Mouse (Mus musculus): ENCODE measurements around the gene Ecsit. TPM values are rescaled to one million over a fixed set of nuclear protein-coding genes. Genes with fewer than 3 reads are reported as not detected.

Gene Ecsit
- polyA plus RNA-seq, 1 experiment: 35.7 TPM

DNA sequence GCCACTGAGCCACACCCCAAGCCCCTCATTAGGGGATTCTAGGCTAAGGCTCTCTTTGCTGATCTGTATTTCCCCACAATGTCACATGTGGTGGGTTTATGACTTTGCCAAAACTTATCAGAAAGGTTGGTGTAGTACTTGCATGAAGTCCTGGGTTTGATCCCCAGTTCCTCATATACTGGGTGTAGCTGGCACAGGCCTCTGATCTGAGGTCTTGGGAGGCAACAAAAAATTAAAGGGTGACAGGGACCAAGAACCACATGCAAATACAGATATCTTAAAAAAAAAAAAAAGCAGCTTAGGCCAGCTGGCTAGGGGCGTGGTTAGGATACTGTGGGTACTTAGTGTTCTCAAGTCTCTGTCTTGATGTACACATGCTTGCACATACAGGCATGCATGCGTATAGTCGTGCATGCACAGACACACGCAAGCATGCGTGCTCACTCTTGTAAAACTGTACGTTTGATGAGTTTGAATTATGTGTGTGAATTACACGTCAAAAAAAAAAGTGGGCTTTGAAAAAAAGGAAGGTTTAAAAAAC lies 37.9 kb upstream of the Ecsit start:
- Histone ChIP-seq H3K4me1 (ENCODE audit: control insufficient read depth, insufficient read depth, insufficient read length, low read length) (no peaks in the 10 kb centered on the region), H3K27ac (ENCODE audit: insufficient read depth, low read depth, low read length) (peak overlapping the region; percentile 51), H3K27me3 (ENCODE audit: control insufficient read depth, insufficient read depth, low read length) (no peaks in the 10 kb centered on the region), H3K36me3 (ENCODE audit: control insufficient read depth, insufficient read depth, low read length) (peaks cover 10% of the 10 kb centered on the region), H3K4me3 (ENCODE audit: low read depth, low read length) (no peak overlapping the region)
- TF ChIP-seq CTCF (IDR thresholded peaks at IDR 0.05; ENCODE audit: extremely low read depth, insufficient read length, insufficient replicate concordance, low read depth, low read length): no peak
- TF ChIP-seq POLR2A (IDR thresholded peaks at IDR 0.05; ENCODE audit: low read depth, low read length): no peak
- WGBS: 79% methylated on average over 7 of the region's 7 CpGs

DNA sequence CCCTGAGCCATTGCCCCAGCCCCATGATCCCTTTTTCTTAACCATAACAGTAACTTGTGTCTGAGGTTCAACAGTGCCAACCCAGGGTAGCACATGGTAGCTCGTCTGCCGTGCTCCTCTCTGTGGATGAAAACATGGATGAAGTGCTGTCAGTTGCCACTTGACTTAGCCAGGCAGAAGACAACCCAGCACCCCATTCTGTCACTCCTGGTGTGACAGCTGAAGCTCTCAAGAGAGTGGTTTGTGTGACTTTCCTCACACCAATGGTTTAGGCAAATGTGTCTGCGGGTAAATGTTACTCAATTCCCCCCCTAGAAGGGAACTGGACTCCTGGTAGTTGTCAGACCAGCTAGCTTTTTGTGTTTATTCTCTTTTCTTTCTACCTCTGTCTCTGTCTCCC lies 36.8 kb upstream of the Ecsit start:
- H3K4me1 ChIP-seq (ENCODE audit: control insufficient read depth, insufficient read depth, insufficient read length, low read length): peaks cover 3% of the 10 kb centered on the region
- H3K4me3 ChIP-seq (ENCODE audit: low read depth, low read length): no peak overlapping the region
- no peak for TF ChIP-seq CTCF (IDR thresholded peaks at IDR 0.05; ENCODE audit: extremely low read depth, insufficient read length, insufficient replicate concordance, low read depth, low read length)
- TF ChIP-seq POLR2A (IDR thresholded peaks at IDR 0.05; ENCODE audit: low read depth, low read length): no peak
- H3K36me3 ChIP-seq (ENCODE audit: control insufficient read depth, insufficient read depth, low read length): peaks cover 4% of the 10 kb centered on the region
- peak overlapping the region; percentile 53; the same call in 1 of the 2 replicates for H3K27ac ChIP-seq (ENCODE audit: insufficient read depth, low read depth, low read length)
- no peaks in the 10 kb centered on the region for H3K27me3 ChIP-seq (ENCODE audit: control insufficient read depth, insufficient read depth, low read length)
- WGBS: 81% methylated on average over 3 of the region's 3 CpGs

DNA sequence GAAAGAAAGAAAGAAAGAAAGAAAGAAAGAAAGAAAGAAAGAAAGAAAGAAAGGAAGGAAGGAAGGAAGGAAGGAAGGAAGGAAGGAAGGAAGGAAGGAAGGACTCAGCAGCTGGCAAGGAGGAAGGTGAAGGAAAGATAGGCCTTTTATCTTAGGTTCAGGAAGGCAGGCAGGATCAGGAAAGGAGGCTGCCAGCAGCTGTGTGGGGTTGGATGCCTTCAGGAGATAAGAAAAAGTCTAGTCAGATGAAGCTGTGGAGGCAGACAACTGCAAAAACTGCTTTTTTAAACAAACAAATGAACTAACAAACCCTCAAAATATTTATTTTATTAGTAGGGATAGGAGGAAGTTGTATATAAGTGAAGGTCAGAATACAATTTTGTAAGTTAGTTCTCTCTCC lies 36.3 kb upstream of the Ecsit start:
- Histone ChIP-seq H3K27me3 (ENCODE audit: control insufficient read depth, insufficient read depth, low read length) (no peaks in the 10 kb centered on the region), H3K4me1 (ENCODE audit: control insufficient read depth, insufficient read depth, insufficient read length, low read length) (peaks cover 3% of the 10 kb centered on the region), H3K36me3 (ENCODE audit: control insufficient read depth, insufficient read depth, low read length) (no peaks in the 10 kb centered on the region; the same call in 1 of the 2 replicates), H3K27ac (ENCODE audit: insufficient read depth, low read depth, low read length) (0 out of 2 replicates have a peak overlapping the region, but pooled peaks have one; percentile 53), H3K4me3 (ENCODE audit: low read depth, low read length) (no peak overlapping the region)
- no peak for TF ChIP-seq POLR2A (IDR thresholded peaks at IDR 0.05; ENCODE audit: low read depth, low read length)
- TF ChIP-seq CTCF (IDR thresholded peaks at IDR 0.05; ENCODE audit: extremely low read depth, insufficient read length, insufficient replicate concordance, low read depth, low read length): no peak

DNA sequence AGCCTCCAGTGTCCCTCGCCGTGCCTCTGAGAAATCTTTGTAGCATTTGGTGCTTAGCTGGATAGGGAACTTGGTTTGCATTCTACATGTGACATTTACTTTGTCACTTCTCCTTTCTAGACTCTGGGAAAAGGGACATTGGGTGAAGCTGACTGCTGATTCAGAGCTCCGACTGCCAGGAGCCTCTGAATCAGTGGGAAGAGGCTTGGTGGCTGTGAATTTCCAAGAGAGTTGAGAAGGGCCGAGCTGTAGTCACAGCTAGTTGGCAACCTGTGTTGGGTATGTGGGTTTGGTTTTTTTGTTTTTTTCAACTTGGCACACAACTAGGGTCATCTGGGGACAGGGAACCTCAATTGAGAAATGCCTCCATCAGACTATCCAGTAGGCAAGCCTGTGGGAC lies 34.3 kb upstream of the Ecsit start:
- H3K27ac ChIP-seq (ENCODE audit: insufficient read depth, low read depth, low read length): peak overlapping the region; percentile 9; the same call in 1 of the 2 replicates
- 85% methylated on average over 4 of the region's 4 CpGs for WGBS
- peaks cover 5% of the 10 kb centered on the region for H3K4me1 ChIP-seq (ENCODE audit: control insufficient read depth, insufficient read depth, insufficient read length, low read length)
- TF ChIP-seq CTCF (IDR thresholded peaks at IDR 0.05; ENCODE audit: extremely low read depth, insufficient read length, insufficient replicate concordance, low read depth, low read length) (no peak), POLR2A (IDR thresholded peaks at IDR 0.05; ENCODE audit: low read depth, low read length) (no peak)
- H3K36me3 ChIP-seq (ENCODE audit: control insufficient read depth, insufficient read depth, low read length): no peaks in the 10 kb centered on the region
- H3K27me3 ChIP-seq (ENCODE audit: control insufficient read depth, insufficient read depth, low read length): no peaks in the 10 kb centered on the region
- no peak overlapping the region for H3K4me3 ChIP-seq (ENCODE audit: low read depth, low read length)

DNA sequence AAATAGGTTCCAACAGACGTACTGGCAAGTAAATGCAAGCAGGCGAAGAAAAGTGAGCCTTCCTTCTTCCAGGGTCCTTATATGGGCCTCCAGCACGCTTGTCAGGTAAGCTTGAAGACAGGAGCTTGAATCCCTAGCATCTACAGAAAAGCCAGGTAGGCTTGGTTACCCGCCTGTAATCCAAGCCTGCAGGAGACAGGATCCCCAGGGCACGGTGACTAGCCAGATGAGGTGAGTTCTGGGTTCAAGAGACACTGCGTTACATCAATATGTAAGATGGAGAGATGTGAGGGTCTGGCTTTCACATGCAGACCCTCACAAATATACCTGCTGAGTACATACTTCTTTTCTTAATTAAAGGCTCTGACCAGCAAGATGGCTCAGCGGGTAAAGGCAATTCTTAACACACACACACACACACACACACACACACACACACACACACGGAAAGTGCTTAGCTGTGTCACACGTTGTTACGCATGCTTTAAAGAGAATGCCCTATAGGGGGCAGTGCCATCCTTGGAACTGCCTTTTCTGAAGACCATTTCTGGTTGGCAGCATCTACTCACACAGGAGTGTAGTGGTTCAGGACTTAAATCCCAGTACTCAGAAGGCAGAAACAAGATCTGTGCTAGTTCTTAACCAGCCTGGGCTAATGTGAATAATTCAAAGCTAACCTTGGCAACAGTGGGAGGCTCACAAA lies 32.7 kb upstream of the Ecsit start:
- TF ChIP-seq CTCF (IDR thresholded peaks at IDR 0.05; ENCODE audit: extremely low read depth, insufficient read length, insufficient replicate concordance, low read depth, low read length): 0 out of 2 replicates have a peak, but pooled peaks have one; percentile 7
- no peak for TF ChIP-seq POLR2A (IDR thresholded peaks at IDR 0.05; ENCODE audit: low read depth, low read length)
- peaks cover 5% of the 10 kb centered on the region for H3K4me1 ChIP-seq (ENCODE audit: control insufficient read depth, insufficient read depth, insufficient read length, low read length)
- H3K27me3 ChIP-seq (ENCODE audit: control insufficient read depth, insufficient read depth, low read length): no peaks in the 10 kb centered on the region
- no peak overlapping the region for H3K27ac ChIP-seq (ENCODE audit: insufficient read depth, low read depth, low read length)
- peaks cover 9% of the 10 kb centered on the region; the same call in 1 of the 2 replicates for H3K36me3 ChIP-seq (ENCODE audit: control insufficient read depth, insufficient read depth, low read length)
- 29% methylated on average over 10 of the region's 10 CpGs for WGBS
- no peak overlapping the region for H3K4me3 ChIP-seq (ENCODE audit: low read depth, low read length)

DNA sequence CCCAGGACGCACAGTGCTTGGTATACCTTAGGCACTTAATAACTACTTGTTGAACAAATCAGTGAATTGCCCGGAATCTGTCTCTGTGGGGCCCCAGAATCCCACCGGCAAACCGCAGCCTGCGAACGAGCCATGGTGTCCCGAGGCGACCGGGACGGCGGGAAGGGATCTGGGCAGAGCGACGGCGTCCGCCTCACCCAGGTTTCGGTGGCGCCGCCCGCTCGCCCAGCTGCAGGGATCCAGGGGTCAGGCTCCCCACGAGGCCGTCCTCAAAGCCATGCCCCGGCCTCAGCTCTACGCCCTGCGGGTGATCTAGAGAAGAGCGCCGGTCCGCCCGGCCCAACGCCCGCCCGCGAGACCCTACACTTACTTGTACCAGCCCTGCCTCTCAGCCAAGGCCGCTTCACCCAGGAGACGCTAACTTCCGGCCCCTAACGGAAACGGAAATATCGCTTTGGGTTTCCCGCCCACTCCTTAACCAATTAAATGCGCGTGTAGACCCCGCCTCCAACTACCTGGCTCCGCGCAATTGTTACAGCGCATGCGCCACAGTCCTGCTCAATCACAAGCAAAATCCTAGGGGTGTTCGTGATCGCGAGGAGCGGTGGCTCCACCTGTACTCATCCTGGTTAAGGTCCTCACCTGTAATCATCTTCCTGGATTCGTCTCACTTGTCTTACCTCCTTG lies 31.6 kb upstream of the Ecsit start, which contains the start of gene Elof1:
Gene Elof1 (minus strand): TSS at position 433 of the 687 bp plus-strand sequence.
- peak within 1 kb of the TSS; percentile 91 for H3K4me3 ChIP-seq (ENCODE audit: low read depth, low read length)
- H3K4me1 ChIP-seq (ENCODE audit: control insufficient read depth, insufficient read depth, insufficient read length, low read length): peaks cover 5% of the 10 kb centered on the region
- H3K36me3 ChIP-seq (ENCODE audit: control insufficient read depth, insufficient read depth, low read length): peaks cover 18% of the 10 kb centered on the region
- H3K27me3 ChIP-seq (ENCODE audit: control insufficient read depth, insufficient read depth, low read length): no peaks in the 10 kb centered on the region
- WGBS: under 1% methylated on average over 52 of the region's 52 CpGs
- 0 out of 2 replicates have a peak within 1 kb of the TSS, but pooled peaks have one; percentile 1 for H3K27ac ChIP-seq (ENCODE audit: insufficient read depth, low read depth, low read length)
- TF ChIP-seq POLR2A (IDR thresholded peaks at IDR 0.05; ENCODE audit: low read depth, low read length) (peak; percentile 61), CTCF (IDR thresholded peaks at IDR 0.05; ENCODE audit: extremely low read depth, insufficient read length, insufficient replicate concordance, low read depth, low read length) (no peak)

DNA sequence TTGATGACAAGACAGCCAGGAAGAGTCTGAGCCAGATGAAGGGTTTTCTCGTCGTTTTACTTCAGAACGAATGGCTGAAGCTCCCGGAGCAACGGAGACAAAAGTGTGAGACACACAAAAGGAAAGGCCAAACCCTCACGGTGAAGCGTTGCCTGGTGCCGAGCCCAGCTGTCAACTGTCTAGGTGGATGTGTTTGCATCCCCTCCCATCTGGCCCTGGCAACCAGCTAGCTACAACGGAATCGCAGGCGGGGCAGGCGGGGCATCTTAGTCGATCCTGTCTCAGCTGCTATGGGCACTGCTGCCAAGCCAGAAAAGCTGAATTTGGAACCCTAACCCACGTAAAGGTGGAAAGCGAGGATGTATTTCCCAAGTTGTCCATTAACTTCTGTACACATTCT lies 30.8 kb upstream of the Ecsit start:
- H3K4me1 ChIP-seq (ENCODE audit: control insufficient read depth, insufficient read depth, insufficient read length, low read length): peaks cover 5% of the 10 kb centered on the region
- H3K27ac ChIP-seq (ENCODE audit: insufficient read depth, low read depth, low read length): no peak overlapping the region
- no peak for TF ChIP-seq POLR2A (IDR thresholded peaks at IDR 0.05; ENCODE audit: low read depth, low read length)
- TF ChIP-seq CTCF (IDR thresholded peaks at IDR 0.05; ENCODE audit: extremely low read depth, insufficient read length, insufficient replicate concordance, low read depth, low read length): no peak
- peak overlapping the region; percentile 91 for H3K4me3 ChIP-seq (ENCODE audit: low read depth, low read length)
- WGBS: 9% methylated on average over 15 of the region's 15 CpGs
- no peaks in the 10 kb centered on the region for H3K27me3 ChIP-seq (ENCODE audit: control insufficient read depth, insufficient read depth, low read length)
- peaks cover 23% of the 10 kb centered on the region for H3K36me3 ChIP-seq (ENCODE audit: control insufficient read depth, insufficient read depth, low read length)

Data from small intestine, adult 2 months (tissue).